Mouse (Mus musculus) embryonic fibroblast, embryonic 13.5 days (primary cell): ENCODE data around the gene Ptgs1.

Source experiments
- CTCF ChIP-seq: IDR thresholded peaks from 2 replicates; pipeline ENCODE4 v1.5.1; 2011; ENCODE audit warnings: mild to moderate bottlenecking, control low read depth, low read length, moderate library complexity, borderline replicate concordance; ENCODE audit not compliant: insufficient read depth
- POLR2A ChIP-seq: IDR thresholded peaks from 2 replicates; pipeline ENCODE4 v1.6.1; 2011; ENCODE audit warnings: low read depth, mild to moderate bottlenecking, control low read depth, low read length, moderate library complexity

GRCm38 (mm10) chr2:36234526-36235368, 4.5 kb downstream of the Ptgs1 start:
- TF ChIP-seq CTCF, result no peak
- no peak for TF ChIP-seq POLR2A
